Mouse (Mus musculus): ENCODE measurements around the gene Wasl.

The Wasl gene

GRCm38 (mm10) chr6:24602993-24603392 is 61.8 kb downstream of the Wasl start:
- DNase-seq = no peak

- DNase-seq = no peak
These were observed 62.5 kb downstream of the Wasl start for GRCm38 (mm10) chr6:24602351-24602750.

DNA sequence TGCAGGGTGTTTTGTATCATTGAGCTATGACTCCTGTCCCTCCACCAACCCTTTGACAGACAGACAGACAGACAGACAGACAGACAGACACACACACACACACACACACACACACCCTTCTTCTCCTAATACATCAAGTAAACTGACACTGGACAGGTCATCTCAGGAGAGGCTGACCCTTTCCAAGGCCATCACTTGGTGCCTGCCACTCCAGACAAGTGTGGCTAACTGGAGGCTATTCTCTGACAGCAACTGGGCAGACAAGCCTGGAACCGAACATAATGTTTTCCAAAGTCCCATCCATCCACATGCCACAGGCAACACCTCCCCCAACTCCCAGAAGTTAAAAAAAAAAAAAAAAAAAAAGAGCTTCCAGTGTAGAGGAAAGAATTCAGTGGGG is 63.1 kb downstream of the Wasl start:
- DNase-seq = no peak

DNA sequence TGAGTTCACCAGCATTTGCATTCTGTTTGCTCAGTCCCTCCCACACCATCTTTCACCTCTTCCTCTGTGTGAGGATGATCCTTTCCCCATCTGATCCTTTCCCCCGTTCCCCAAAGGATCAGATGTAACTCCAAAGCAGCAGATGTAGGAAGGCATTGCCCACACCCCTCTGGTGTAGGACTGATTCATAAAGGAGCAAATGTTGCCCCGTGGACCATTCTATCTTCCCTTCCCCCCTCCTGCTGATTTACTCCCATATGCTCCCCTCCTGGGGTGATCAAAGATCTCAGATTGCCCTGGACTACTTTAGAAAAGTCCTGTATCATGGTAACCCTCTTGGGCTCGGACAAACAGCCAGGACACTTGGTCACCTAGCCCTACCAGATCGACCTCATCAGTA is 64.1 kb downstream of the Wasl start:
- no peak for DNase-seq

GRCm38 (mm10) chr6:24600134-24600533 is 64.7 kb downstream of the Wasl start:
- no peak for DNase-seq

- DNase-seq = no peak
These were observed 65.2 kb downstream of the Wasl start for GRCm38 (mm10) chr6:24599639-24600038.

- DNase-seq = no peak
These were observed 65.6 kb downstream of the Wasl start for GRCm38 (mm10) chr6:24599179-24599578.

- DNase-seq = no peak
These were observed 67.3 kb downstream of the Wasl start, which contains the start of gene Lmod2 for GRCm38 (mm10) chr6:24597500-24597899. Gene Lmod2 (plus strand): TSS chr6:24597762.

- no peak for DNase-seq
These were observed 73.1 kb downstream of the Wasl start for GRCm38 (mm10) chr6:24591525-24592218.

DNA sequence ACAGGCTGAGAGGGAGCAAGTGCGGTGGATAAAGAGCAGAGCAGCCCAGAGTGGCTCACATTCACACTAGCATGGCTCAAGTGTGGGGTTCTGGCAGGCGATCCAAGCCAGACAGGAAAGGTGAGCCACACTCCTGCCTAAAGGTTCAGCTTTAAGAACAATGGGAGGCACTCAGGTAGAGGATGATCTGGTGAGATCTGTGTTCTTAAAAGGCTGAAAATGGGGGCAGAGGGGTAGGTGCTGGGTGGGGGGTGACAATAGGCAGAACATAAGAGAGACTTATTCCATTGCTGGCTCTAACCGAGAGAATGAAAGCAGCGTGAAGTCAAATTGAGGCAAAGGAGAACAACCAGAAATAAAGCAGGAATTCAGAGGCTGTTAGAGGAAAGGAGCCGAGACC is 74.5 kb downstream of the Wasl start:
- DNase-seq = no peak

DNA sequence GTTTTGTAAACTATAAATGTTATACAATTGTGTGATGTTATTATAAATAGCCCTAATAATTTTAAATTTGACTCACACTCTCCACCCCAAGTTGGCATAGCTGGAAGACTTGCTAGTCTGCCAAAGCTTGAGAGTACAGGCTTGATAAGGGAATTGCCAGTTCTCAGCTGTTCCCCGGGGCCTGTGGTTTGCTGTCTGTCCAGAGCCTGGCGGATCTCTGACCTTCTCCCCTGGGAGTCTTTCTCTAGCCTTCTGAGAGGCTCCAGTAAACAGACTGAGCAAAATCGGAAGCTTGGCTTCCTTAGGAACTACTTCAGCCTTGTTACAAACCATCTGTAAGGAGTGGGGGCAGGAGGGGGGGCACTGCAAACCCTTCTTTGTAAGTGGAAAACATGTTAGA is 77.9 kb downstream of the Wasl start:
- DNase-seq = no peak

DNA sequence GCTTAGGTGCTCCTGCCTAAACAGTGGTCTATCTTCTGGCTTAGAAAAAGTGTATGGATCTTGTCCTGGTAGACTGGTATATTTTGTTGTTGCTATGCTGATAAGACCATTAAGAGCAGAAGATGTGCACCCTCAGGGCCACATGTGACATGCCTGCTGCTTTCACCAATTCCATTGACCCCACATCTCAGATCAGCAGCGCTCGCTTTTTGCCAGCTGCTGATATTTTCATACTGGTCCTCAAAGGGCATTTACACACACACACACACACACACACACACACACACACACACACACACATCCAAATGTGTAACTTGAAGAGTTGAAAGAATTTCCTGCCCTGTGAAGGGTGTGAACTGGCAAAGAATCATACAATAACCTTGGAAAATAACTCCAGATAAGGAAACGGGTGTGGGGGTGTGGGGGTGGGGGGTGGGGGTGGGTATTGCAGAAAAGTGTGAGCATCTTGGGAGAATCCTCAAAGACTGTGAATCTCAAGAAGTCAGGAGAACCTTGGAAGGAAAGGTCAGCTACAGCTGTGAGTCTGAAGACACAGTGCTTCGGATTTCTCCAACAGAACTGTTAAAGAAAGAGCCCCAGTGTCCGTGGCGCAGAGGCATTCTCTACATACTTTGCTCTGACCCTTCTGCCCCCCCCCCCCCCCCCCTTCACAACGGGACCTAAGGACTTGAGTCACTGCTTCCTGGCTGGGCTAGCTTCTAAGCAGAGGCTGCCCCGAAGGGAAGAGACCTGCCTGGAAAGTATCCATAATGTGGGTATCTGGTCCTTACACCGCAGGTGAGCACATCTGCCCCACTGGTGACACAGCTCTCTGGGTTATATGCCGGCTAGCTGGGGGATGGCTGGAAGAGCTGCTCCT is 79.1 kb downstream of the Wasl start:
- DNase-seq = no peak

GRCm38 (mm10) chr6:24583456-24583855 is 81.4 kb downstream of the Wasl start:
- no peak for DNase-seq

DNA sequence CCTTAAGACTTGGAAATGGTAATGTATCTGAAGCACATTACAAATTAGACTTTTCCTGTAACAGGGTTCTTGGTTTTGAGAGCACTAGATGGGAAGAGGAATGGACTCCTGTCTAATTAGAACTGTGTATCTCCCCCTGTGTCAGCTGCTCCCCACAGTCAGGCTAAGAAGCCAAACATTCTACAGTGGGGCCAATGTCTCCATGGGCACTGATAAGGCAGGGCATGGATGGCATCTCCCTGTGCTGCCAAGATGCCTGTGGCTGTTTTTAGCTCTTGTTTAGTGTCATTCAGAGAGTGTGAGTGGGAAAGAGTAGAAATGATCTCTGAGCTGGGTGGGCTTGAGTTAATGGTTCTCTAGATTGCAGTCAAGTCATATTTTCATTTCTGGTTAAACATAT is 91.5 kb downstream of the Wasl start:
- no peak for DNase-seq

DNA sequence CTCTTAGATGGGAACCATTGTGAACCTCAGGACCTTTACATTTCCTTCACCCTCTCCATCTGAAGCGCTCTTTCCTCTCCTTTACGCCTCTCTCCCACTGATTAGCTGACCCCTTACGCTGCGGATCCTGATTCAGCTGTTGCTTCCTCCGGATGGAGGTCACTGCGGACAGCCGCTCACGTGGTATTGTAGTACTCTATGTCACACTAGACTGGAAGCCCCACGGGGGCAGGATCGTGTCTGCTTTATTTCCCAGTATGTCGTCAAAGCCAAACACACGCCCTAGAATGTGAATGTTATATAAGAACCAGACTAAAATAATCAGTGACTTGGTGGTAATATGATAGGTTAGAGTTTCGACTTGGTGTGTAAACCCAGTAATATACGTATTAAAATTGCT is 92.4 kb downstream of the Wasl start:
- no peak for DNase-seq

- DNase-seq = no peak
These were observed 93.7 kb downstream of the Wasl start for GRCm38 (mm10) chr6:24571126-24571525.

DNA sequence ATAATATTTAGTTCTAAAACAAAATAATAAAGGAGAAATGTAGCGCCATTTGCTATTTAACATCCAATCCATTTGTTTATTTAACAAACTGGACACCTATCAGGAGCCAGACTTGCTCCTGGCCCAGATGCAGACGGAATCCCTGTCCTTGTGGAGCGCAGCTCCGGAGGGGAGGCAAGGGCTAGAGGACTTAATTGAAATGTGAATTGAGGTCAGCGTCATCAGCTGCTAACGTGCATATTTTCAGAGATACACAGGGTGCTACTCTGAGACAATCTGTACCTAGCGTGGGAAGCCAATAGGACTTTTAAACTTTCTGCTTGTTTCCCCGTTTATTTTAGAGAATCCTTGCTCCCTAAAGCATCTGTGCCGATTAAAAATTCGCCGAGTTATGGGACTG is 94.5 kb downstream of the Wasl start:
- no peak for DNase-seq

DNA sequence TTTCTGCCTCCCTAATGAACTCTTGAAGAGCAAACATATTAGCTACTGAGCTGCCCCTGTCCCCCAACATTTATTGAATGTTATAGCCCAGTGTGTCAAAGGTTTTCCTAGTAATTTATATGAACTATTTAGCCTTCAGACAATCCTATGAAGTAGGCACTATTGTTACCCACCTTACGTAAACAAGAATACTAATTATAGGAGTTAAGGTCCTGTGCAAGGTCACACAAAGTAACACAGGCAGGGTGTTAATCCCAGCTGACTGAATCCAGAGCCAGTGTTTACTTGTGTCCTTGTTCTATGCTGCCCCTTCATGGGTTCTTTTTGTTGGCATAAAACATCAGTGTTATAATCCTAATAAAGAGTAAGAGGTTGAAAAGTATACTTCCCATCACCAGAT is 95.1 kb downstream of the Wasl start:
- no peak for DNase-seq

- DNase-seq = no peak
These were observed 95.8 kb downstream of the Wasl start for GRCm38 (mm10) chr6:24568963-24569362.

DNA sequence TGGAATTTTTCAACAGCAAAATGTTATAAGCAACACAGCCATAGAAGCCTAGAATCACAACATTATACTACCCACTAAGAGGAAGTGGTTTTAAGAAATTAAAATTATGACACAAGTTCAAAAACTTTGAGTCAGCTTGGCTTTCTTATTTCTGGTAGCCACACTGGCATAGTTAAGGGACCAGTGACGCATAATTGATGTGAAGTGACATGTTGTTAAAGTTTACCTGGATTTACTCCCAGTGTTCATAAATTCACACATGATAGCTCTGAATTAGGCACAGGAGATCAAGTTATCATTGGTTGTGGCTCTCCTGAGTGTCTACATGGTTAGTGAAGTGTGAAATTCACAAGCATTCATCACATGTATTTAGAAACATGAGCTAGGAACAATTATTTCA is 99.9 kb downstream of the Wasl start:
- DNase-seq = no peak

GRCm38 (mm10) chr6:24564081-24564480 is 100.7 kb downstream of the Wasl start:
- DNase-seq = peak; percentile 31 to 48
